Mouse (Mus musculus): ENCODE results near the gene Slc22a29. TPM values are rescaled to one million over a fixed set of nuclear protein-coding genes. Genes with fewer than 3 reads are reported as not detected.
"Not testable (repeated sequence)": the region's sequence is repeated elsewhere in the genome, so short reads cannot be mapped to it uniquely, and the experiment has no call there.

Gene Slc22a29
- 0.12 and 0.41 TPM in 2 replicates for polyA plus RNA-seq (2015; fragmentation: Nextera tagmentation; extraction: Ambion mirVana)

- Histone ChIP-seq H3K4me1 (no peaks in the 10 kb centered on the region), H3K9ac (no peak within 1 kb of the TSS), H3K4me2 (no peak within 1 kb of the TSS), H3K9me3 (no peaks in the 10 kb centered on the region), H3K27ac (no peak within 1 kb of the TSS), H3K36me3 (no peaks in the 10 kb centered on the region), H3K4me3 (replicated peaks) (no peak within 1 kb of the TSS), H3K27me3 (replicated peaks) (no peaks in the 10 kb centered on the region)
- 79% methylated on average over 2 of the region's 2 CpGs for WGBS
- ATAC-seq (ENCODE audit: insufficient read depth, low FRiP score, low read depth), result no peak
These were observed at the start of gene Slc22a29 for GRCm38 (mm10) chr19:8218800-8219199. TSS of gene Slc22a29 (minus strand) at chr19:8218900.

GRCm38 (mm10) chr19:8265324-8265723, 46.6 kb upstream of the Slc22a29 start:
- 61% methylated on average over 3 of the region's 3 CpGs for WGBS
- no peak for ATAC-seq (ENCODE audit: insufficient read depth, low FRiP score, low read depth)
- Histone ChIP-seq H3K27me3 (replicated peaks) (no peaks in the 10 kb centered on the region), H3K4me2 (no peak overlapping the region), H3K27ac (no peak overlapping the region), H3K36me3 (no peaks in the 10 kb centered on the region), H3K9me3 (no peaks in the 10 kb centered on the region), H3K4me3 (replicated peaks) (no peak overlapping the region), H3K9ac (no peak overlapping the region), H3K4me1 (no peaks in the 10 kb centered on the region)

- WGBS, result 18% methylated on average over 3 of the region's 3 CpGs
- Histone ChIP-seq H3K27ac (peak overlapping the region; percentile 72), H3K4me1 (no peaks in the 10 kb centered on the region), H3K27me3 (replicated peaks) (no peaks in the 10 kb centered on the region), H3K9me3 (no peaks in the 10 kb centered on the region), H3K4me2 (peak overlapping the region; percentile 73), H3K4me3 (replicated peaks) (peak overlapping the region; percentile 58), H3K36me3 (no peaks in the 10 kb centered on the region), H3K9ac (peak overlapping the region; percentile 14; the same call in 1 of the 2 replicates)
- peak; percentile 51 for ATAC-seq (ENCODE audit: insufficient read depth, low FRiP score, low read depth)
These were observed 34.0 kb upstream of the Slc22a29 start for GRCm38 (mm10) chr19:8252705-8253037.

- no peaks in the 10 kb centered on the region for H3K9me3 ChIP-seq
- WGBS, result 9% methylated on average over 57 of the region's 58 CpGs
- no peaks in the 10 kb centered on the region for H3K4me1 ChIP-seq
- H3K9ac ChIP-seq, result peak overlapping the region; percentile 14
- peak; percentile 94 for ATAC-seq (ENCODE audit: insufficient read depth, low FRiP score, low read depth)
- H3K27ac ChIP-seq, result peak overlapping the region; percentile 72
- H3K4me2 ChIP-seq, result peak overlapping the region; percentile 73
- no peaks in the 10 kb centered on the region for H3K27me3 ChIP-seq (replicated peaks)
- H3K36me3 ChIP-seq, result no peaks in the 10 kb centered on the region
- H3K4me3 ChIP-seq (replicated peaks), result peak overlapping the region; percentile 58
These were observed 33.4 kb upstream of the Slc22a29 start for GRCm38 (mm10) chr19:8251896-8252704.

GRCm38 (mm10) chr19:8228916-8229315, 10.2 kb upstream of the Slc22a29 start:
- Histone ChIP-seq H3K27me3 (replicated peaks) (no peaks in the 10 kb centered on the region), H3K36me3 (no peaks in the 10 kb centered on the region), H3K4me1 (no peaks in the 10 kb centered on the region), H3K9ac (no peak overlapping the region), H3K27ac (no peak overlapping the region), H3K4me2 (no peak overlapping the region), H3K4me3 (replicated peaks) (no peak overlapping the region), H3K9me3 (no peaks in the 10 kb centered on the region)
- ATAC-seq (ENCODE audit: insufficient read depth, low FRiP score, low read depth), result no peak

- Histone ChIP-seq H3K9me3 (no peaks in the 10 kb centered on the region), H3K4me2 (no peak overlapping the region), H3K36me3 (no peaks in the 10 kb centered on the region), H3K4me1 (no peaks in the 10 kb centered on the region), H3K9ac (no peak overlapping the region), H3K4me3 (replicated peaks) (no peak overlapping the region), H3K27me3 (replicated peaks) (no peaks in the 10 kb centered on the region), H3K27ac (no peak overlapping the region)
- 60% methylated on average over 2 of the region's 2 CpGs for WGBS
- no peak for ATAC-seq (ENCODE audit: insufficient read depth, low FRiP score, low read depth)
These were observed 69.7 kb downstream of the Slc22a29 start for GRCm38 (mm10) chr19:8148787-8149523.

- not testable (repeated sequence) for H3K4me3 ChIP-seq (replicated peaks); H3K27ac ChIP-seq; H3K4me2 ChIP-seq; H3K4me1 ChIP-seq; ATAC-seq (ENCODE audit: insufficient read depth, low FRiP score, low read depth); H3K9ac ChIP-seq; H3K9me3 ChIP-seq; H3K36me3 ChIP-seq; H3K27me3 ChIP-seq (replicated peaks)
- 73% methylated on average over 2 of the region's 2 CpGs for WGBS
These were observed 76.0 kb downstream of the Slc22a29 start for GRCm38 (mm10) chr19:8142716-8143115.

GRCm38 (mm10) chr19:8134127-8134841, 84.4 kb downstream of the Slc22a29 start:
- H3K4me1 ChIP-seq; H3K4me3 ChIP-seq (replicated peaks); H3K27ac ChIP-seq; ATAC-seq (ENCODE audit: insufficient read depth, low FRiP score, low read depth); H3K36me3 ChIP-seq; H3K9ac ChIP-seq; H3K9me3 ChIP-seq; H3K27me3 ChIP-seq (replicated peaks); H3K4me2 ChIP-seq: not testable (repeated sequence)
- 64% methylated on average over 14 of the region's 14 CpGs for WGBS

- H3K27me3 ChIP-seq (replicated peaks); ATAC-seq (ENCODE audit: insufficient read depth, low FRiP score, low read depth): not testable (repeated sequence)
These were observed 86.8 kb downstream of the Slc22a29 start, which contains the start of gene Slc22a28 for GRCm38 (mm10) chr19:8131881-8132280. TSS of gene Slc22a28 (minus strand) at chr19:8131982.

More at GRCm38 (mm10) chr19:8131881-8132280, 86.8 kb downstream of the Slc22a29 start, which contains the start of gene Slc22a28:
- not testable (repeated sequence) for H3K27ac ChIP-seq; H3K36me3 ChIP-seq; H3K4me3 ChIP-seq (replicated peaks); H3K4me1 ChIP-seq; H3K4me2 ChIP-seq; H3K9ac ChIP-seq; H3K9me3 ChIP-seq
- WGBS, result 91% methylated on average over 2 of the region's 3 CpGs
